Mouse (Mus musculus): ENCODE results near the gene Sgip1. TPM values are rescaled to one million over a fixed set of nuclear protein-coding genes. Genes with fewer than 3 reads are reported as not detected.

The Sgip1 gene
- total and polyA plus RNA-seq, 3 experiments = 0.92 to 5.6 TPM; not detected in 1

DNA sequence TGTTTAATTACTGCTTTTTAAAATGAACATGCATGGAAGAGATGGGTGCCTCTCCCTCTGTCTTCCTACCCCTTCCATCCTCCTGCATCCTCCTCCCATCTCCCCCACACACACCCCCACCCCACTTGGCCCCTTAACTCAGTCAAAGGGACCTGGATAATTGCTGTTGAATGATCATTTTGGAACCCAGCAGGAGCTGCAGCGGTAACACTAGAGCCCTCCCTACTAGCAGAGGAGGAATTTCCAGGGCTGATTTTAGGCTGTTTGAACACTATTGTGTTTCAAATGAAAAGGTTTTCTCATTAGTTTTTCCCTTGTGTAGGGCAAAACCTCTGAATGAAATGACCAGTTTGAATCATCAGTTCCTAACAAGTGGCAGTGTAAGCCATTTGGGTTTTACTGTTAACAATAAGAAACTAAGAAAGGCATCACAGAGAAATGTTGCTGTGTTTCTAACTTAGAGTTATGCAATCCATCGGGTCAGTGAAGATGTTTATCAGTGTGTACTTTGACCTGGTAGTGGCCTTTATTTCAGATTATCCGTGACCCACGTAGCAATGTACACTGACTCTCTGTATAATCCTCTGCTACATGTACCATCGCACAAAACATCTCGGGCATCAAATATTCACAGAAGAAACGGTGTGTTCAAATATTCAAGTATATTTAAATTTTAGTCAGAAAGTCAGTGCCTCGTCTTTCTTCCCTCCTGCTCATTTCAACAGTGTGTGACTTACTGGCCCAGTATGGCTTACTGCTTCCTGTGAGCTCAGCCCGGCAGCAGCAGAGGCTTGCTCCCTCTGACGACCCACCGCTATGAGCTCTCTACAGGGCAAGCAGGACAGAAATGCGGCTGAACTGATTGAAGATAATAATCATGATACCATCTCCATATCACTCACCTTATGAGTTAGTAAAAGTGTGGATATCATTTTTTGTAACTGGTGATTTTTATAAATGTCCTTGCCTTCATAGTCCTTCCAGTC, 235.5 kb downstream of the Sgip1 start:
- Histone ChIP-seq H3K9me3 (replicated peaks; ENCODE audit: insufficient read depth, low read length) (no peaks in the 10 kb centered on the region), H3K27ac (ENCODE audit: control insufficient read depth, low read depth, low read length) (no peak overlapping the region), H3K36me3 (ENCODE audit: control insufficient read depth in 1 of 2, insufficient read depth in 2 of 2, low read length in 2 of 2) (no peaks in the 10 kb centered on the region), H3K9ac (ENCODE audit: control insufficient read depth, low read depth, low read length, poor library complexity, severe bottlenecking) (no peak overlapping the region), H3K79me2 (ENCODE audit: control insufficient read depth, insufficient read depth, low read length, poor library complexity) (no peaks in the 10 kb centered on the region), H3K27me3 (ENCODE audit: control insufficient read depth in 1 of 2, insufficient read depth in 2 of 2, low read length in 2 of 2) (no peaks in the 10 kb centered on the region; a peak in 1 of 4 replicates), H3K4me3 (ENCODE audit: control insufficient read depth in 1 of 2, insufficient read depth in 1 of 2, low read depth in 2 of 2, low read length in 2 of 2) (no peak overlapping the region), H3K4me1 (ENCODE audit: control insufficient read depth in 1 of 2, insufficient read depth in 2 of 2, low read length in 2 of 2) (no peaks in the 10 kb centered on the region)
- no peak for TF ChIP-seq CHD1 (IDR thresholded peaks at IDR 0.05; ENCODE audit: low read depth, low read length)
- TF ChIP-seq MEF2A (IDR thresholded peaks at IDR 0.05; ENCODE audit: extremely low read depth, insufficient replicate concordance, low read depth, low read length, poor library complexity, severe bottlenecking) = no peak
- no peak for TF ChIP-seq POLR2A (IDR thresholded peaks at IDR 0.05; ENCODE audit: control insufficient read depth in 1 of 2, insufficient read depth in 1 of 2, low read depth in 1 of 2, low read length in 2 of 2, poor library complexity in 1 of 2)
- TF ChIP-seq EP300 (IDR thresholded peaks at IDR 0.05; ENCODE audit: low read depth in 1 of 2, low read length in 2 of 2) = no peak
- TF ChIP-seq JUND (IDR thresholded peaks at IDR 0.05; ENCODE audit: low read depth, low read length) = no peak
- no peak for TF ChIP-seq GATA1 (IDR thresholded peaks at IDR 0.05; ENCODE audit: low read depth, low read length)
- TF ChIP-seq MAZ (IDR thresholded peaks at IDR 0.05; ENCODE audit: low read depth, low read length) = no peak
- TF ChIP-seq MAFK (IDR thresholded peaks at IDR 0.05; ENCODE audit: borderline replicate concordance, low read depth, low read length) = no peak
- TF ChIP-seq BHLHE40 (IDR thresholded peaks at IDR 0.05; ENCODE audit: borderline replicate concordance, low read depth, low read length) = no peak
- TF ChIP-seq HCFC1 (IDR thresholded peaks at IDR 0.05; ENCODE audit: low read depth, low read length) = no peak
- no peak for TF ChIP-seq MAX (IDR thresholded peaks at IDR 0.05; ENCODE audit: low read length)
- no peak for TF ChIP-seq TCF12 (IDR thresholded peaks at IDR 0.05; ENCODE audit: low read depth, low read length)
- TF ChIP-seq ELF1 (IDR thresholded peaks at IDR 0.05; ENCODE audit: low read depth, low read length) = no peak
- no peak for TF ChIP-seq NRF1 (IDR thresholded peaks at IDR 0.05; ENCODE audit: insufficient read depth, low read depth, low read length, poor library complexity, severe bottlenecking)
- no peak for TF ChIP-seq RCOR1 (IDR thresholded peaks at IDR 0.05; ENCODE audit: low read depth, low read length)
- TF ChIP-seq USF1 (IDR thresholded peaks at IDR 0.05; ENCODE audit: low read depth, low read length) = no peak
- no peak for TF ChIP-seq ZMIZ1 (IDR thresholded peaks at IDR 0.05; ENCODE audit: low read depth, low read length)
- TF ChIP-seq MXI1 (IDR thresholded peaks at IDR 0.05; ENCODE audit: low read depth, low read length) = no peak
- no peak for TF ChIP-seq SIN3A (IDR thresholded peaks at IDR 0.05; ENCODE audit: low read length)
- DNase-seq (ENCODE audit: low read depth, low spot score) = no peak
